17 mouse cellular contexts compared by ENCODE assay signal in the genomic region with DNA sequence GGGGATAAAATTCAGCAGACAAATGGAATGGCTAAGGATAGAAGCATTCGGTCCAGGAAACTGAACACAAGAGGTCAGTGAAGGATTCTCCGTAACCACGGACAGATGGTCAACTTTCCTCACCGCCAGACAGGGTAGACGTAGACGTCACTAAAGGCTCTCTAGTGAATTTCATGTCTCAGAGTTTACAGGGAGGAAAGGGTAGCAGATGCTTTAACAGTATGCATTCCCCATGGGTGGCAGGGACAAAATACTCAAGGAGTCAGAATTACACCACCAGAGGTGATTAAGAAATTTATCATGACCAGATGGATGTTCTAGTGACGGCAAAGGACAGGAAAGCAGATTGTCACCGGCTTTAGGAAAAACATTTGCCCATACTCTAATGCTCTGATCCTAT.
"Had no signal": no experiment of that assay in that cellular context is flagged by ENCODE, and none has a peak within 500 bp of the region (broad histone marks: within the 10 kb centered on the region; RNA-seq: fewer than 3 reads in every experiment).

No protein-coding gene starts in this region.

- H3K27me3 ChIP-seq: limb, embryonic 12.5 days; limb, embryonic 15.5 days; midbrain, embryonic 12.5 days had no signal

- H3K9me3 ChIP-seq: limb, embryonic 12.5 days; limb, embryonic 15.5 days; midbrain, embryonic 12.5 days had no signal

- H3K9ac ChIP-seq: limb, embryonic 12.5 days; limb, embryonic 15.5 days; liver, embryonic 14.5 days; liver, postnatal 0 days; lung, embryonic 14.5 days; midbrain, embryonic 12.5 days had no signal

- H3K27ac ChIP-seq: kidney, postnatal 0 days; layer of hippocampus, adult 2 months; left cerebral cortex, adult 2 months; limb, embryonic 12.5 days; limb, embryonic 15.5 days; liver, embryonic 14.5 days; macrophage; midbrain, embryonic 12.5 days had no signal

- DNase-seq: kidney, postnatal 25 days; layer of hippocampus, adult 9-11 months; liver, postnatal 0 days; lung, embryonic 14.5 days; thymus, adult 18-20 months; thymus, postnatal 36 days had no signal

- H3K4me1 ChIP-seq: limb, embryonic 12.5 days; limb, embryonic 15.5 days; midbrain, embryonic 12.5 days had no signal

- ATAC-seq: liver, postnatal 0 days; lung, postnatal 0 days; midbrain, embryonic 16.5 days had no signal

- H3K4me3 ChIP-seq: layer of hippocampus, adult 2 months; left cerebral cortex, adult 2 months; limb, embryonic 12.5 days; limb, embryonic 15.5 days; midbrain, embryonic 12.5 days had no signal

- H3K4me2 ChIP-seq: limb, embryonic 12.5 days; limb, embryonic 15.5 days; liver, embryonic 11.5 days; lung, embryonic 14.5 days; midbrain, embryonic 12.5 days had no signal

- H3K36me3 ChIP-seq: limb, embryonic 12.5 days; limb, embryonic 15.5 days; midbrain, embryonic 12.5 days had no signal
